Mouse (Mus musculus) inflammation-experienced regulatory T-cells, adult 16 weeks (primary cell): Measurements from ENCODE around the gene Satl1. TPM values are rescaled to one million over a fixed set of nuclear protein-coding genes. Genes with fewer than 3 reads are reported as not detected.

Experiments used
- polyA plus RNA-seq: library from polyadenylated mRNA; unstranded; fragments of 100-300 nt; shearing (Covaris generic); gene quantifications from one replicate; pipeline ENCODE4 v1.2.1, GENCODE M21; 2017

The Satl1 gene
- not detected for polyA plus RNA-seq

GRCm38 (mm10) chrX:112406679-112407078 lies at the start of gene Satl1:
Gene Satl1, minus strand, starts transcription at chrX:112406779.

Other genes with a start within 250 kb of the Satl1 start
- not detected for gene 4933403O08Rik, start 167.7 kb downstream of the Satl1 start, polyA plus RNA-seq
- gene Apool, start 95.4 kb downstream of the Satl1 start, polyA plus RNA-seq = 35.4 TPM
- not detected for gene 2010106E10Rik, start 88.5 kb upstream of the Satl1 start, polyA plus RNA-seq
- gene Zfp711, start 193.7 kb upstream of the Satl1 start, polyA plus RNA-seq = not detected